Mouse (Mus musculus) limb, embryonic 10.5 days (tissue): Measurements from ENCODE around the gene Ppp1r14a. TPM values are rescaled to one million over a fixed set of nuclear protein-coding genes. Genes with fewer than 3 reads are reported as not detected.

ENCODE experiments used
- polyA plus RNA-seq: library from polyadenylated mRNA; unstranded; fragments of >200 nt; fragmentation: Nextera tagmentation; extraction: Ambion mirVana; gene quantifications from 2 replicates; pipeline ENCODE4 v1.2.1, GENCODE M21; 2016

The Ppp1r14a gene
- polyA plus RNA-seq, 1 experiment from 2014 or later, result 5.4 TPM

Other genes with a start within 250 kb of the Ppp1r14a start
- gene Ryr1, start 164.1 kb upstream of the Ppp1r14a start, polyA plus RNA-seq, result 1.8 and 2.2 TPM in 2 replicates
- 0.60 and 0.70 TPM in 2 replicates for gene Rasgrp4, start 154.5 kb upstream of the Ppp1r14a start, polyA plus RNA-seq
- gene Fam98c, start 133.1 kb upstream of the Ppp1r14a start, polyA plus RNA-seq, result 10.7 and 11.2 TPM in 2 replicates
- gene Ggn, start 119.1 kb upstream of the Ppp1r14a start, polyA plus RNA-seq, result 0.29 and 0.38 TPM in 2 replicates
- 2.7 and 3.3 TPM in 2 replicates for gene Spred3, start 118.9 kb upstream of the Ppp1r14a start, polyA plus RNA-seq
- gene Psmd8, start 108.6 kb upstream of the Ppp1r14a start, polyA plus RNA-seq, result 321 and 323 TPM in 2 replicates
- 0.06 and 0.45 TPM in 2 replicates for gene Catsperg1, start 75.3 kb upstream of the Ppp1r14a start, polyA plus RNA-seq
- 0.70 and 1.2 TPM in 2 replicates for gene Kcnk6, start 56.8 kb upstream of the Ppp1r14a start, polyA plus RNA-seq
- 99.8 and 103 TPM in 2 replicates for gene Yif1b, start 51.0 kb upstream of the Ppp1r14a start, polyA plus RNA-seq
- 2.6 and 3.4 TPM in 2 replicates for gene 2200002D01Rik, start 40.8 kb upstream of the Ppp1r14a start, polyA plus RNA-seq
- 58.8 and 71.8 TPM in 2 replicates for gene Spint2, start 7.4 kb upstream of the Ppp1r14a start, polyA plus RNA-seq
- gene Dpf1, start 14.6 kb downstream of the Ppp1r14a start, polyA plus RNA-seq, result 24.0 and 32.9 TPM in 2 replicates
- gene Sipa1l3, start 229.3 kb downstream of the Ppp1r14a start, polyA plus RNA-seq, result 12.6 and 13.4 TPM in 2 replicates